Mouse (Mus musculus) limb, embryonic 11.5 days (tissue): Measurements from ENCODE around the gene Zfp217. TPM values are rescaled to one million over a fixed set of nuclear protein-coding genes. Genes with fewer than 3 reads are reported as not detected.
A peak's percentile ranks its signal among the peaks of the same experiment; 100 is the strongest.

Experiments
- ATAC-seq: fragments of 200-750 bp; cut with Nextera tagmentation; 2 replicates; pipeline ENCODE4 v1.8.0; 2017; ENCODE audit warnings: low read depth; ENCODE audit not compliant: insufficient number of reproducible peaks, low FRiP score, low TSS enrichment
- DNase-seq: peaks from one replicate; pipeline ENCODE4 v3.0.0-alpha.2; 2015; ENCODE audit warnings: low spot score
- H3K27ac ChIP-seq: fragments of 300-500 bp; sonication (generic); replicated peaks from 2 replicates; pipeline ENCODE4 v1.5.1; 2014; ENCODE audit warnings: low read depth, mild to moderate bottlenecking, low read length
- H3K27me3 ChIP-seq: fragments of 300-500 bp; sonication (generic); 2 replicates; pipeline ENCODE4 v1.6.1; 2014; ENCODE audit warnings: mild to moderate bottlenecking, low read length, mixed read lengths; ENCODE audit not compliant: control insufficient read depth, insufficient read depth
- H3K36me3 ChIP-seq: fragments of 300-500 bp; sonication (generic); 2 replicates; pipeline ENCODE4 v1.6.1; 2014; ENCODE audit warnings: mild to moderate bottlenecking, low read length, moderate library complexity, mixed read lengths; ENCODE audit not compliant: control insufficient read depth, insufficient read depth
- H3K4me1 ChIP-seq: fragments of 300-500 bp; sonication (generic); 2 replicates; pipeline ENCODE4 v1.6.1; 2014; ENCODE audit warnings: low read length, mixed read lengths; ENCODE audit not compliant: control insufficient read depth, insufficient read depth
- H3K4me2 ChIP-seq: fragments of 300-500 bp; sonication (generic); 2 replicates; pipeline ENCODE4 v1.6.1; 2014; ENCODE audit warnings: low read depth, mild to moderate bottlenecking, moderate library complexity; ENCODE audit not compliant: severe bottlenecking
- H3K4me3 ChIP-seq: fragments of 300-500 bp; sonication (generic); 2 replicates; pipeline ENCODE4 v1.5.1; 2014; ENCODE audit warnings: low read depth, low read length
- H3K9ac ChIP-seq: fragments of 300-500 bp; sonication (generic); 2 replicates; pipeline ENCODE4 v1.6.1; 2014; ENCODE audit warnings: mild to moderate bottlenecking, low read length
- H3K9me3 ChIP-seq: fragments of 300-500 bp; sonication (generic); 2 replicates; pipeline ENCODE4 v1.6.1; 2016; ENCODE audit warnings: low read length; ENCODE audit not compliant: control insufficient read depth
- WGBS: fragments of 180-500 bp; shearing (Covaris S2); extraction: QIAGEN DNeasy Blood & Tissue Kit; methylation state at CpG from one replicate; pipeline ENCODE4 v1.1.7; 2014; 5-methylcytosine and 5-hydroxymethylcytosine counted together
- polyA plus RNA-seq: library from polyadenylated mRNA; unstranded; fragments of >200 nt; fragmentation: Nextera tagmentation; extraction: Ambion mirVana; gene quantifications from 2 replicates; pipeline ENCODE4 v1.2.1, GENCODE M21; 2014

The Zfp217 gene
- polyA plus RNA-seq, 1 experiment from 2014 or later: 5.2 TPM

- no peak overlapping the region for H3K9ac ChIP-seq
- H3K9me3 ChIP-seq: no peaks in the 10 kb centered on the region
- H3K27me3 ChIP-seq: no peaks in the 10 kb centered on the region
- peaks cover 6% of the 10 kb centered on the region; the same call in 1 of the 2 replicates for H3K4me1 ChIP-seq
- H3K4me2 ChIP-seq: no peak overlapping the region
- 43% methylated on average over 10 of the region's 10 CpGs for WGBS
- H3K36me3 ChIP-seq: no peaks in the 10 kb centered on the region
- H3K27ac ChIP-seq: no peak overlapping the region
- no peak overlapping the region for H3K4me3 ChIP-seq
- ATAC-seq (no peak), DNase-seq (no peak)
These were observed 56.1 kb downstream of the Zfp217 start for GRCm38 (mm10) chr2:170091563-170092443.

DNA sequence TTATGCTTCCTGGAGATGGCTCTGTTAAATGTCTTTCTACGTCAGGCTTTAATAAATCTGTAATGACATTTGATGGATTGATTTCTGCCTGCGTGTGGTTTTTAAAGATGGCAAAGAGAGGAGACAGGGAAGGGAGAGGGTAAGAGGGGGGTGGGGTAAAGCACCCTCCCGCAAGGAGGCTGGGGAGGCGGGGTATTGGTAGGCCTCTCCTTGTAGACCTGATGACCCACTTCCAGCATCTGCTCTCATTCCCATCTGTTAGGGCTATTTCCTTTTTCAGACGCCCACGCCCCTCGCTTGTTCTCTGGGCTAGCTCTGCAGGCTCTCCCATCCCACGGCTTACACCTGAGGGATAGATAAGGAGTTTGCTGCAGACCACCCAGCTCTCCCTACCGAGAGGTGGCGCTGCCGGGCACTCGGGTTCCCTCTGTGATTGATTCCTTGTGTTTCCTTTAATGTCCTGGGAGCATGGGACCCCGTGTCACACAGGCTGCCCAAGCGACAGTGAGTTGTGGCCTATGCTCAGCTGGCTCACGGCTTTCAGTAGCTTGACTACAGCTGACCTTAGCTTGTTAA, 69.4 kb downstream of the Zfp217 start:
- Histone ChIP-seq H3K27ac (no peak overlapping the region), H3K4me3 (no peak overlapping the region), H3K36me3 (no peaks in the 10 kb centered on the region), H3K4me2 (no peak overlapping the region), H3K27me3 (no peaks in the 10 kb centered on the region), H3K4me1 (peaks cover 5% of the 10 kb centered on the region; the same call in 1 of the 2 replicates), H3K9ac (no peak overlapping the region), H3K9me3 (no peaks in the 10 kb centered on the region)
- ATAC-seq: no peak
- DNase-seq: peak; percentile 57
- 31% methylated on average over 15 of the region's 15 CpGs for WGBS

- Histone ChIP-seq H3K4me1 (peaks cover 5% of the 10 kb centered on the region; the same call in 1 of the 2 replicates), H3K4me2 (no peak overlapping the region), H3K27ac (no peak overlapping the region), H3K4me3 (no peak overlapping the region), H3K9ac (no peak overlapping the region), H3K9me3 (no peaks in the 10 kb centered on the region), H3K27me3 (no peaks in the 10 kb centered on the region), H3K36me3 (no peaks in the 10 kb centered on the region)
- WGBS: 77% methylated on average over 10 of the region's 10 CpGs
- DNase-seq: no peak
- ATAC-seq: no peak
These were observed 69.9 kb downstream of the Zfp217 start for GRCm38 (mm10) chr2:170078041-170078440.

DNA sequence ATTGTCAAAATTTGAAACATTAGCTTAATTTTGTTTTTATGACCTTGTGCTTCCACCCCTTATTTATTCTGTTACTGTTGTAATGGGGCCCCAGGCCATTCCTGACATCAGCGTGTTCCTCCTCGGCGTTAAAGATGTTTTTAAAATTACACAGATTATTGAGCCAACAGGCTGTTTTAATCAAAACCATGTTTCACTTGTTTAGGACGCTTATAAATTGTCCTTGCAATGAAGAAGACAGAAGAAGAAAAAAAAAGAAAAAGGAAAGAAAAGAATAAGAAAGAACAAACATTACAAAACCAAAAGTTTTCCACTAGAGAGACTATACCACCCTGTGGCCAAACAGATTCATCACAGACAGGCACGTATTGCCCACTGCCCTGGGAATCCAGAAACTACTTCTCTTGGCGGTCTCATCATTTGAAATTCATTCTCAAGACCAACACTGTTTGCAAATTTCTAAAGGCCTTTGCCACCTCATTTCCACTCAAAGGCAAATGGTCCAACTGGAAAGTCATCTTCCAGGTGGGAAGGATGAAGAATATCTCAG, 70.9 kb downstream of the Zfp217 start:
- Histone ChIP-seq H3K27ac (no peak overlapping the region), H3K4me1 (peaks cover 14% of the 10 kb centered on the region), H3K4me2 (no peak overlapping the region), H3K9me3 (no peaks in the 10 kb centered on the region), H3K4me3 (no peak overlapping the region), H3K9ac (no peak overlapping the region), H3K36me3 (no peaks in the 10 kb centered on the region), H3K27me3 (no peaks in the 10 kb centered on the region)
- ATAC-seq (no peak), DNase-seq (no peak)
- 45% methylated on average over 6 of the region's 6 CpGs for WGBS

DNA sequence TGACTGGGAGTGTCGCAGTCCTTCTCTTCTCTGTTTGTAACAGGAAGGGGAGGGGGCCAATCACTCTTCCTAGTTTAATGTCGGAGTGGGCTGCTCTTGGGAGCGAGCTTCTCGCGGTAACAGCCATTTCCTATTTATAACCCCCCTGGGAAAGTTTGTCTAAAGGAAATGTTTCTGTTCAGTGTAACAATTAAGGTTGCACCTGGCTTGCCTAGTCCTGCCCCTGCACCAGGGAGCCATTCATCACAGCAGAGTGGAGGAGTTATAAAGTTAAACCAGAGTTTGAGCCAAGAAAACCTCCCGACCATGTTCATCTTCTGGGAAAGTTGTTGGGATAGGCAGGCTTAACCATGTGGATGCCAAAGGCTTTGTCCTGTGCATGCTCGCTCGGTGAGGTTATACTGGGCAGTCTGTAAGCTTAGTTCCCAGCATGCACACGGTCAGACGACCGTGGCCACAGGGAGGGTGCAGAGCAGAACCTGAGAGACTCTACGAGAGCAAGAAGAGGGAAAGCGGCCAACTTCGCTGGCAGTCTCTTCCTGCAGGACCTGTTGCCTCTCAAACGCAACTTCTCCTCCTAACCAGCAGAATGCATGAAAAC, 77.2 kb downstream of the Zfp217 start:
- peak; percentile 89 for ATAC-seq
- DNase-seq: peak; percentile 77
- Histone ChIP-seq H3K4me2 (peak overlapping the region; percentile 42), H3K4me3 (0 out of 2 replicates have a peak overlapping the region, but pooled peaks have one; percentile 10), H3K27me3 (no peaks in the 10 kb centered on the region), H3K36me3 (no peaks in the 10 kb centered on the region), H3K27ac (peak overlapping the region; percentile 82), H3K9ac (no peak overlapping the region; the same call in 1 of the 2 replicates), H3K9me3 (no peaks in the 10 kb centered on the region), H3K4me1 (peaks cover 20% of the 10 kb centered on the region)
- WGBS: 8% methylated on average over 15 of the region's 15 CpGs

DNA sequence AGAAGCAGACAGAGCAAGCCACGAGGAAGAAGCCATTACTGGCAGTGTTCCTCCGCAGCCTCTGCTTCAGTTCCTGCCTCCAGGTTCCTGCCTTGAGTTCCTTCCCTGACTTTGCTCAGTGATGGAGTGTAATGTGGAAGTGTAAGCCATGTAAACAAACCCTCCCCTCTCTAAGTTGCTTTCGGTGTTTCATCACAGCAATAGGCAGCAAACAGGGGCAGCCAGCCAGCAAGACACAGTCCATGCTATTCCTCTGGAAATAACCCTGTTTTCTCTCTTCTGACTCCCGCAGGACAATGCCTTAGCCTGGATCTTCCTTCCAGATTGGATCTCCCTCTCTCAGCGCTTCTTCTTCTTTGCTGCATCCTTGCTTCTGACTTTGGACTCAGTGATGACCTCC, 77.9 kb downstream of the Zfp217 start:
- DNase-seq (no peak), ATAC-seq (no peak)
- Histone ChIP-seq H3K27me3 (no peaks in the 10 kb centered on the region), H3K9ac (no peak overlapping the region), H3K4me3 (no peak overlapping the region), H3K36me3 (no peaks in the 10 kb centered on the region), H3K4me2 (no peak overlapping the region), H3K27ac (peak overlapping the region; percentile 82), H3K9me3 (no peaks in the 10 kb centered on the region), H3K4me1 (peaks cover 20% of the 10 kb centered on the region)
- 84% methylated on average over 5 of the region's 5 CpGs for WGBS

DNA sequence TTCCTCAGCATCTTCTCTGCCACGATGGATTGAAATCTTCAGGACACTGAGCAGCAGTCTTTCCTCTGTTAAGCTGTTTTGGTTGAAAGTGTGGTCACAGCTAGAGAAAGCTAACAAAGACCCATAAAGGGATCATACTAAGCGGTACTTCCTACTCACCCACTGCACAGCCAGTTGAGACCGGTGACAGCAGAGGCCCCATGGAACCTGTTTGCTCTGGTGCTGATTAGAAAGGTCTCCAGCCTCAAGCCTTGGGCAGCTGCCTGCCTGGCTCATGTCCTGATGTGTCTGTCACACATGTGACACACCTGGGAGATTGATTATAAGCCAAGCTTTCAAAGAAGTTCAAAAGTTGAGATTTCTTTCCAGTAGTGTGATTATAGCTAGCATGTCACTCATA, 85.5 kb downstream of the Zfp217 start:
- Histone ChIP-seq H3K4me3 (no peak overlapping the region), H3K9ac (no peak overlapping the region), H3K4me2 (no peak overlapping the region), H3K4me1 (no peaks in the 10 kb centered on the region), H3K36me3 (no peaks in the 10 kb centered on the region), H3K27ac (no peak overlapping the region), H3K27me3 (no peaks in the 10 kb centered on the region), H3K9me3 (peaks cover 2% of the 10 kb centered on the region; the same call in 1 of the 2 replicates)
- ATAC-seq: no peak
- WGBS: 91% methylated on average over 3 of the region's 3 CpGs
- DNase-seq: no peak

GRCm38 (mm10) chr2:170060066-170060465, 87.8 kb downstream of the Zfp217 start:
- Histone ChIP-seq H3K36me3 (no peaks in the 10 kb centered on the region), H3K27ac (no peak overlapping the region), H3K9me3 (peaks cover 2% of the 10 kb centered on the region; the same call in 1 of the 2 replicates), H3K4me3 (no peak overlapping the region), H3K9ac (no peak overlapping the region), H3K4me1 (no peaks in the 10 kb centered on the region), H3K4me2 (no peak overlapping the region), H3K27me3 (no peaks in the 10 kb centered on the region)
- ATAC-seq: no peak
- WGBS: 71% methylated on average over 4 of the region's 4 CpGs
- DNase-seq: peak; percentile 64
